Mouse (Mus musculus): ENCODE data around the gene Pde6d. TPM values are rescaled to one million over a fixed set of nuclear protein-coding genes. Genes with fewer than 3 reads are reported as not detected.

The Pde6d gene
- polyA plus RNA-seq, 1 experiment from 2014 or later: 73.6 TPM

Other genes with a start within 250 kb of the Pde6d start
- gene Ncl, start 223.2 kb downstream of the Pde6d start, polyA plus RNA-seq (2016; fragmentation: Nextera tagmentation; extraction: Ambion mirVana): 345 and 518 TPM in 2 replicates
- gene Nmur1, start 156.4 kb downstream of the Pde6d start, polyA plus RNA-seq (2016; fragmentation: Nextera tagmentation; extraction: Ambion mirVana): 0.10 TPM in 1 of 2 replicates, not detected in the other
- not detected in 2 replicates for gene Tex44, start 156.3 kb downstream of the Pde6d start, polyA plus RNA-seq (2016; fragmentation: Nextera tagmentation; extraction: Ambion mirVana)
- gene Ptma, start 55.9 kb downstream of the Pde6d start, polyA plus RNA-seq (2016; fragmentation: Nextera tagmentation; extraction: Ambion mirVana): 1,013 and 1,650 TPM in 2 replicates
- 41.3 and 45.9 TPM in 2 replicates for gene Cops7b, start 275 bp upstream of the Pde6d start, polyA plus RNA-seq (2016; fragmentation: Nextera tagmentation; extraction: Ambion mirVana)
- gene Nppc, start 87.9 kb upstream of the Pde6d start, polyA plus RNA-seq (2016; fragmentation: Nextera tagmentation; extraction: Ambion mirVana): 0.37 and 0.38 TPM in 2 replicates
- 20.6 and 23.2 TPM in 2 replicates for gene Dis3l2, start 121.2 kb upstream of the Pde6d start, polyA plus RNA-seq (2016; fragmentation: Nextera tagmentation; extraction: Ambion mirVana)